Mouse (Mus musculus): Measurements from ENCODE around the gene Vangl1.

Vangl1 gene

DNA sequence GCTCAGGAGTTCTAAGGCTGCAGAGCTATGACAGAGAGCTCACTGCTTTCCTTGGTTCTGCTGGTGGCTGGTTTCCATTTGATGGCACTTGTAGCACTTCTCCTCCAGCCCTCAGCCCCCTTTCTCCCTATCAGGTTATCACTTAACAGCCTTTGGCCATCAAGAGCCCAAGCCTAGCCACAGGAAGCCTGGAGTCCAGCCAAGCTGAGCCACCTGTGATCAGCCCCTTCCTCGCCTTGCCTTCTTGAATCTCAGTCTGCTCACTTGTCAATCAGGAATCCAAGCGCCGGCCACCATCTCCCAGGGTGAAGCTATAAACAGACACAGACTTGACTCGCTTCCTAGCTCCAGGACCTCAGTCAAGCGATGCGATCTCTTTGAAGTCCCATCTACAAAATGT is 6.0 kb downstream of the Vangl1 start:
- DNase-seq (ENCODE audit: low spot score), result no peak

GRCm38 (mm10) chr3:102197746-102198145 is 6.7 kb downstream of the Vangl1 start:
- no peak for DNase-seq (ENCODE audit: low spot score)

DNA sequence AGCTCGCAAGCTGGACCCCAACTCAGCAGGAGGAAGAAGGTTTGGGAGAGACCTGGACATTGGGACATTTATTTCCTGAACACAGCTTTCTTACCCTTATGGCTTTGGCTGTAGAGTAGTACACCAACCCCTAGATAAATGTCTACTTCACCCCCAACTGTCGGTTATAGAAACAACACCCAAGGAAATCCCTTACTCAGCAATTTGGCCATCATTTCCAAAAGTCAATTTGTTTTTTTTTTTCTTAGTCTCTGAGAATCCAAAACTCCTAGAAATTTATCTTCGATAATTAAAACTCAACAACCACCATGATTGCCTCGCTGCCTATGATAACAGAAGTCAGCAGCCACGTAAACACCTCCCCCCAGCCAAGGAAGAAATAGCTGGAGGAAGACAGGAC is 7.3 kb downstream of the Vangl1 start:
- no peak for DNase-seq (ENCODE audit: low spot score)

- no peak for DNase-seq (ENCODE audit: low spot score)
These were observed 8.3 kb downstream of the Vangl1 start for GRCm38 (mm10) chr3:102196166-102196565.

DNA sequence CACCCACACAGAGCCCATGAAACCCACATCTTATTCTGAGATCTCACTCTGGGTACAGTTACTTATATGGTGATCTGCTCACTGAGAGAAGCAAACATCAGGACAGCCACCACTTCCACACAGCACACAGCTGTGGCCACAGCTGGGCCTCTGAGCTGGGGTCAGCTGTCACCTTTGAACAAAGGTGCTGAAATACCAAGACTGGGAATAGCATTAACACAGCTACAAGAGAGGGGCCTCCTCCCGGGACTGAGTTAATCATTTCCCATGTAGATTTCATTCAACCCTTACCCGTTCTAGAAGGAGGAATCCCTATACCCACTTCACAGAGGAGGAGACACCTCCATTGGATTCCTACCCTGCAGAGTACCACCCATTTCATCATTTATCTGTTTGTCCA is 8.7 kb downstream of the Vangl1 start:
- no peak for DNase-seq (ENCODE audit: low spot score)

GRCm38 (mm10) chr3:102194291-102195051 is 10.0 kb downstream of the Vangl1 start:
- no peak for DNase-seq (ENCODE audit: low spot score)

- DNase-seq (ENCODE audit: low spot score), result no peak
These were observed 10.8 kb downstream of the Vangl1 start for GRCm38 (mm10) chr3:102193488-102194290.

- no peak for DNase-seq (ENCODE audit: low spot score)
These were observed 11.9 kb downstream of the Vangl1 start for GRCm38 (mm10) chr3:102192621-102193020.

DNA sequence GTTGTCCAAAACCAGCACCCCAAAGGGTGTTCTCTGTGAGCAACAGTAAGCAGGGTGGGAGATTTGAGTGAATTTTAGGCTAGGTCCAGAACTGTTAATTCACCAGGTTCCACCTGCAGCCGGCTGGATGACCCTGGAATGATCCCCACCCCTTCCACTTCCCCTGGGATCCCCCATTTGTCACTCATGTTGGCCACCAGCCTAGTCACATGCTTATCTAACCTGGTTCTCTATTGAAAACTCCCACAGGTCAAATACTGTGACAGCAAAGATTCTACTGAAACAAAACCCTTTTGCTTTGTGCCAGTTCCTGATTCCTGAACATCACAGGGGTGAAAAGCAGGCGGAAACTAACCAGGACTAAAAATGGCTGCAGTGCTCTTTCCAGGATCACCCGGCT is 12.9 kb downstream of the Vangl1 start:
- DNase-seq (ENCODE audit: low spot score), result no peak

GRCm38 (mm10) chr3:102190642-102191041 is 13.9 kb downstream of the Vangl1 start:
- no peak for DNase-seq (ENCODE audit: low spot score)

DNA sequence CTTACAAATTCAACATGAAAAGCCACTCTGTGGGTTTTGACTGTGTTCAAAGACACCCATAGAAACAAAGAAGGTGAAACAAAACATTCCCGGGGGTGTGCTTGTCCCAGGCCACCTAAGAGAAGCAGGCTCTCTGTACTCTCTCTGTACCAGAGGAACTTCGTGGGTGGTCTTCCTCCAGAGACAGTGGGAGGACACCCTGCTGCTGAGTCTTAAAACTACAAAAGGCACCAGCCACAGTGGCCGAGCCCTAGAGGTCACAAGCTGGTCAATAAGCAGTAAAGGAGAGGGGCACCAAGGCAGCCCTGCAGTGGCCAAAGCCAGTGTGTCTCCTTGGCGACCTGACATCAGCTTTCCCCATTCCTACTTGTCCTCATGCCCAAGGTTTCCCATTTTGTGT is 14.5 kb downstream of the Vangl1 start:
- DNase-seq (ENCODE audit: low spot score), result no peak

GRCm38 (mm10) chr3:102188972-102189371 is 15.5 kb downstream of the Vangl1 start:
- no peak for DNase-seq (ENCODE audit: low spot score)

DNA sequence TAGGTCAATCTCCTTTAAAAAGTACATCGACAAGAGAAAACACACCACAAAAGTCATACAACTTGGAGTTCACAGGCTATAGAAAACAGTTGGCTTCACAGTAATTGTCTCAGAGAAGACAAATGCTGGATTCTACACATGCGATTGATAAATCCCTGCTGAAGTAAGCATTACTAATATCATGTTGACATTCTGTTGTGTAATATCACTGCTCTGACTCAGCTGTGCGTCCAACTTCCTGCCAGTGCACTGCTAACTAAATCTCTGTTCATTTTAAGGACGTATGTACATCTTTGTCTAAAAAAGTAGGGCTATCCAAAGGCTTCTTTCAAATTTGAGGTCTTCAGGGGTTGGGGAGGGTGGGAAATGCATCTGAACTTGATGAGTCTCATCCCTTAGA is 17.1 kb downstream of the Vangl1 start:
- DNase-seq (ENCODE audit: low spot score), result no peak

GRCm38 (mm10) chr3:102184721-102185120 is 19.8 kb downstream of the Vangl1 start:
- no peak for DNase-seq (ENCODE audit: low spot score)

- no peak for DNase-seq (ENCODE audit: low spot score)
These were observed 21.9 kb downstream of the Vangl1 start for GRCm38 (mm10) chr3:102182601-102183000.

GRCm38 (mm10) chr3:102181191-102181590 is 23.3 kb downstream of the Vangl1 start:
- DNase-seq (ENCODE audit: low spot score), result no peak

DNA sequence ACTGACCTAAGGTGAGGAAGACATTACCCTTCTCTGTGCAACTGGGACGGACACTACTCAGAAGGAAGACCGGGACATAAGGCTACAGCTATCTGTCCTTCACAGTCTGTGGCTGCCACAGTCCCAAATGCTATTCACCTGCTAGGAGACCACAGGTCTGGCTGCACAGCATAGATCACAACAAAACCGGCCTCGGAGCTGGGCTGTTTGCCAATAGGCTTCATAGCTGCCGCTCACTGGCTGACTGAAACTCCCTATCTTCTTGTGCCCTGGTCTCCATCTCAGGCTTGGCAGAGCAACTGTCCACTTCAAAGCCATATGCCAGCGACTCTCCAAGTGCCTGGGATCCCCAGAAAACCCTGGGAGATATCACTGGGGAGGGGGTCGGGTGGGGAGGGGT is 23.7 kb downstream of the Vangl1 start:
- DNase-seq (ENCODE audit: low spot score), result no peak

- DNase-seq (ENCODE audit: low spot score), result no peak
These were observed 24.6 kb downstream of the Vangl1 start for GRCm38 (mm10) chr3:102179869-102180268.

GRCm38 (mm10) chr3:102177837-102178615 is 26.5 kb downstream of the Vangl1 start:
- no peak for DNase-seq (ENCODE audit: low spot score)

DNA sequence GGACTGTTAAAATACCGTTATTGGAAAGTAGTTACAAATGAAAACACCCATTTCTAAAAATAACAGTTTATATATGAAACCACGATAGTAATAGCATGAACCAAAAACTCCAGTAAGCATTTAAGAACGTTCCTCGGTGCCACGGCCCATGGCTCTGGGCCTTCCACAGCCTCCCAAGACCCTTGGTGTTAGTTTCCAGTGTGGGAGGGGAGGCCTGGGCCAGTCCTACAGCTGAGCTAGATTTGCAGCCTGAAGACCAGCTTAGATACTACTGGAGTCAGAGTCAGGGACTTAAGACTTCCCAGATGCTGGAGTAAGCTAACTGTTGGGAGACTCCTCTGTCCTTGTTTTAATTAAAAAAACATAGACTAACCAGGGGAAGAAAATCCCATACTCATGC is 28.4 kb downstream of the Vangl1 start:
- no peak for DNase-seq (ENCODE audit: low spot score)

- no peak for DNase-seq (ENCODE audit: low spot score)
These were observed 28.8 kb downstream of the Vangl1 start for GRCm38 (mm10) chr3:102175701-102176100.

- DNase-seq (ENCODE audit: low spot score), result no peak
These were observed 30.2 kb downstream of the Vangl1 start for GRCm38 (mm10) chr3:102174118-102174865.
